ENCODE assay signal across 15 mouse cellular contexts in genomic region chr8:57427581-57428366, GRCm38 (mm10). TPM values are rescaled to one million over a fixed set of nuclear protein-coding genes. Genes with fewer than 3 reads are reported as not detected.
DNase-seq lines count a peak whose midpoint lies in the region; ATAC-seq and TF ChIP-seq lines count a peak whose summit lies in the region.
"Had no signal": no experiment of that assay in that cellular context is flagged by ENCODE, and none has a peak within 500 bp of the region (broad histone marks: within the 10 kb centered on the region; RNA-seq: fewer than 3 reads in every experiment).

No protein-coding gene starts in this region.

- DNase-seq in heart, adult 11 months, result peak; percentile 37
- DNase-seq in heart, postnatal 36 days, result no peak
- DNase-seq in Muller cell, postnatal 12 days (ENCODE audit: inconsistent ontology term), result peak; percentile 7
- DNase-seq in stomach, postnatal 0 days (ENCODE audit: low spot score), result no peak
- DNase-seq in left cerebral cortex, postnatal 4 days, result no peak
- DNase-seq in frontal cortex, postnatal 14 days (ENCODE audit: low spot score in 2 of 2), result no peak
- no peak for DNase-seq in forebrain, embryonic 10.5 days (ENCODE audit: extremely low spot score, low spot score)
- DNase-seq: cerebellum, adult 11-12 months; right cerebral cortex, adult 18-20 months had no signal

- H3K9me3 ChIP-seq in stomach, postnatal 0 days (ENCODE audit: control insufficient read depth, low read length), result no peaks in the 10 kb centered on the region
- no peaks in the 10 kb centered on the region for H3K9me3 ChIP-seq in forebrain, embryonic 10.5 days
- H3K9me3 ChIP-seq: hindbrain, embryonic 10.5 days; midbrain, embryonic 13.5 days had no signal

- WGBS in stomach, postnatal 0 days, result 62% methylated on average over 18 of the region's 18 CpGs
- 79% methylated on average over 18 of the region's 18 CpGs for WGBS in forebrain, embryonic 10.5 days

- H3K4me2 ChIP-seq in stomach, postnatal 0 days (replicated peaks; ENCODE audit: low read depth), result no peak overlapping the region
- H3K4me2 ChIP-seq: liver, embryonic 11.5 days; midbrain, embryonic 13.5 days had no signal

- no peaks in the 10 kb centered on the region for H3K36me3 ChIP-seq in stomach, postnatal 0 days (ENCODE audit: control insufficient read depth, insufficient read depth, low read length)
- H3K36me3 ChIP-seq in forebrain, embryonic 10.5 days (replicated peaks), result no peaks in the 10 kb centered on the region
- H3K36me3 ChIP-seq: hindbrain, embryonic 10.5 days; midbrain, embryonic 13.5 days had no signal

- H3K4me3 ChIP-seq in stomach, postnatal 0 days (ENCODE audit: low read depth, low read length), result no peak overlapping the region
- H3K4me3 ChIP-seq in forebrain, embryonic 10.5 days, result no peak overlapping the region
- H3K4me3 ChIP-seq: midbrain, embryonic 13.5 days had no signal

- no peak overlapping the region for H3K9ac ChIP-seq in stomach, postnatal 0 days (ENCODE audit: low read length)
- H3K9ac ChIP-seq: midbrain, embryonic 13.5 days had no signal

- no peak for TF ChIP-seq CTCF in stomach, postnatal 0 days (IDR thresholded peaks at IDR 0.05; ENCODE audit: low read depth)

- peak; percentile 95 for ATAC-seq in inflammation-experienced regulatory T-cells, adult 6 months
- ATAC-seq in stomach, postnatal 0 days (ENCODE audit: low FRiP score, low TSS enrichment), result peak; percentile 60; the same call in 1 of the 2 replicates
- ATAC-seq: intestine, postnatal 0 days; lung, postnatal 0 days had no signal

- intact Hi-C loops in heart, postnatal 36 days (cut with DNase I), result loop anchor here (2.0 to 10.0 kb wide), 6 partner anchors 61 to 883 kb away; partner anchors contain the start of gene Hmgb2
- intact Hi-C loops in left cerebral cortex, postnatal 4 days (cut with DNase I), result loop anchor here (2.0 to 10.0 kb wide), 3 partner anchors 103 to 743 kb away; no protein-coding TSS in a partner anchor

- TF ChIP-seq EP300 in stomach, postnatal 0 days (optimal IDR thresholded peaks at IDR 0.05), result no peak

- H3K27me3 ChIP-seq in stomach, postnatal 0 days (ENCODE audit: control insufficient read depth, insufficient read depth, low read length), result no peaks in the 10 kb centered on the region
- peaks cover 6% of the 10 kb centered on the region; the same call in 1 of the 2 replicates for H3K27me3 ChIP-seq in forebrain, embryonic 10.5 days (ENCODE audit: poor library complexity, severe bottlenecking)

- no peaks in the 10 kb centered on the region for H3K4me1 ChIP-seq in stomach, postnatal 0 days (replicated peaks; ENCODE audit: control insufficient read depth, insufficient read depth)
- peaks cover 10% of the 10 kb centered on the region for H3K4me1 ChIP-seq in forebrain, embryonic 10.5 days

- no peak overlapping the region for H3K27ac ChIP-seq in stomach, postnatal 0 days (replicated peaks)
- H3K27ac ChIP-seq in forebrain, embryonic 10.5 days, result no peak overlapping the region
- H3K27ac ChIP-seq: hindbrain, embryonic 10.5 days; midbrain, embryonic 13.5 days had no signal

RNA-seq across cellular contexts. Expression of gene Scrg1, which starts 27.9 kb away (rescaled TPM):
- not detected for total RNA-seq in heart, postnatal 36 days (2021)
- not detected for polyA plus RNA-seq in inflammation-experienced regulatory T-cells, adult 6 months (2017; shearing (Covaris generic))
- polyA plus RNA-seq in stomach, postnatal 0 days (2015; fragmentation: Nextera tagmentation; extraction: Ambion mirVana), result 0.65 and 0.98 TPM in 2 replicates
- 10 to 100 TPM; 20.1 to 20.3 TPM for total RNA-seq in left cerebral cortex, postnatal 4 days (2021)
- not detected in 2 replicates for polyA plus RNA-seq in forebrain, embryonic 10.5 days (2016; fragmentation: Nextera tagmentation; extraction: Ambion mirVana)
- polyA plus RNA-seq: liver, embryonic 11.5 days had no signal

RNA-seq across cellular contexts. Expression of gene Sap30, which starts 59.9 kb away (rescaled TPM):
- 10 to 100 TPM; 13.3 to 17.8 TPM for total RNA-seq in heart, postnatal 36 days (2021)
- polyA plus RNA-seq in inflammation-experienced regulatory T-cells, adult 6 months (2017; shearing (Covaris generic)), result 1 to 10 TPM in 1 of 3 experiments, under 1 TPM in 1, not detected in 1; 0.39 to 2.6 TPM
- 23.8 and 28.6 TPM in 2 replicates for polyA plus RNA-seq in stomach, postnatal 0 days (2015; fragmentation: Nextera tagmentation; extraction: Ambion mirVana)
- 10 to 100 TPM; 12.5 to 13.8 TPM for total RNA-seq in left cerebral cortex, postnatal 4 days (2021)
- polyA plus RNA-seq in forebrain, embryonic 10.5 days (2016; fragmentation: Nextera tagmentation; extraction: Ambion mirVana), result 83.3 and 91.6 TPM in 2 replicates

Comparison
In these comparisons a context has a peak if more than half of its experiments do, and no peak if none do; other contexts are left out.
1. DNase-seq: peak in heart, adult 11 months (single experiment) and Muller cell, postnatal 12 days (single experiment); none in heart, postnatal 36 days (0 of 2), stomach, postnatal 0 days (single experiment), left cerebral cortex, postnatal 4 days (single experiment), frontal cortex, postnatal 14 days (0 of 2) and forebrain, embryonic 10.5 days (single experiment).